Mouse (Mus musculus) G1E (cell line): ENCODE results near the gene Pknox2.

Experiments used
- CTCF ChIP-seq: IDR thresholded peaks from 2 replicates; pipeline ENCODE4 v1.5.1; 2012; ENCODE audit warnings: low read depth, low read length, inconsistent platforms, mixed read lengths
- GATA1 ChIP-seq: IDR thresholded peaks from 2 replicates; pipeline ENCODE4 v1.6.1; 2012; ENCODE audit warnings: borderline replicate concordance, low read length, inconsistent platforms, mixed read lengths
- GATA2 ChIP-seq: IDR thresholded peaks from 2 replicates; pipeline ENCODE4 v1.6.1; 2012; ENCODE audit warnings: low read depth, low read length, inconsistent platforms, borderline replicate concordance
- TAL1 ChIP-seq: conservative IDR thresholded peaks from 2 replicates; pipeline ENCODE4 v1.6.1; 2012; ENCODE audit warnings: low read depth, low read length, inconsistent platforms, mixed read lengths

DNA sequence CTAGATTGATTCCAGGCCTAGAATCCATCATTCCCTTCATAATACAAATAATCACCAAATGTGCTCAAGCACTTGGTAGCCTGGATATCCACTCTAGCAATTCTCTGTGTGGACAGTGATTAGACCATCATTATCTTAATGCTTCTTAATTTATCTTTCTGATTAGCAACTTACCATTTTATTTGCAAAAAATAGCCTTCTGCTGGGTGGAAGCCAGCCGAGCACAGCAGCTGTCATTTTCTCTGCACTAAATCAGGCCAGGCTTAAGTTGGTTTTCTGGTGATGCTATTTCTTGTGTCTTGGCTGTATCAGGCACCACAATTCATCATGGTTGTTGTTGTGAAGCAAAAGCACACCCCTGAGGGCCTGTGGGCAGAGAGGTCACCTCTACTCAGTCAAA lies 112.9 kb downstream of the Pknox2 start:
- TF ChIP-seq CTCF = no peak
- TF ChIP-seq GATA1 = no peak
- no peak for TF ChIP-seq TAL1
- TF ChIP-seq GATA2 = no peak
